Mouse (Mus musculus) liver, adult 2 months (tissue): ENCODE measurements around the gene Apex1.
"Not testable (repeated sequence)": the region's sequence is repeated elsewhere in the genome, so short reads cannot be mapped to it uniquely, and the experiment has no call there.

ENCODE experiments used
- CTCF ChIP-seq: fragments of 200-500 bp; IDR thresholded peaks from 2 replicates; pipeline ENCODE4 v1.5.1; 2011; ENCODE audit warnings: low read depth, low read length, control low read depth
- POLR2A ChIP-seq: fragments of 200-500 bp; IDR thresholded peaks from 2 replicates; pipeline ENCODE4 v1.6.1; 2011; ENCODE audit warnings: low read length, control low read depth; ENCODE audit not compliant: insufficient read depth; ENCODE audit errors: extremely low read depth

GRCm38 (mm10) chr14:50897992-50898391, 26.8 kb upstream of the Apex1 start:
- TF ChIP-seq POLR2A, CTCF: not testable (repeated sequence)
